Mouse (Mus musculus): ENCODE measurements around the gene Pstk.

GRCm38 (mm10) chr7:131409321-131409987, 38.5 kb downstream of the Pstk start:
- TF ChIP-seq CTCF (IDR thresholded peaks at IDR 0.05; ENCODE audit: low read depth) (no peak), EP300 (IDR thresholded peaks at IDR 0.05; ENCODE audit: low read depth) (no peak)

All from heart, postnatal 0 days (tissue).